Mouse (Mus musculus) thymus, postnatal 10 days (tissue): ENCODE measurements around the gene Supv3l1.

Source experiments
- DNase-seq, 2 experiments: peaks; one replicate each; pipeline ENCODE4 v3.0.0; 2021; ENCODE audit warnings: low spot score in 2 of 2

The Supv3l1 gene

DNA sequence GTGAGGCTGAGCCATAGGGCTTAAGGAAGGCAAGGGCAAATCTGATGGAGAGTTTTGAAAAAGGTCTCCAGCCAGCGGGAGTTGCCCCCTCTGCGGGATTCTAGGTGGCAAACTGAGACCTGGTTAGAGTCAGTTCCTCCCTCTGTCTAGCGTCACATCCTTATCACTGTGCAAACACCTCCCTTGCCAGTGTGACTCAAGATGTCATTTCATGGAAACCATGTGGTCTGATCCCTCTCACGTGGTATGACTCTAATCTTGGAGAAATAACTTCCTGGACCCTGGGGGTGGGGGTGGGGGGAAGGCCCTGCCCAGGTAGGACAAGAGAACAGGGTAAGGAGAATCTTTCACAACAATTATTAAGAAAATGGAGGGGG is 35.9 kb downstream of the Supv3l1 start:
- no peak for DNase-seq

DNA sequence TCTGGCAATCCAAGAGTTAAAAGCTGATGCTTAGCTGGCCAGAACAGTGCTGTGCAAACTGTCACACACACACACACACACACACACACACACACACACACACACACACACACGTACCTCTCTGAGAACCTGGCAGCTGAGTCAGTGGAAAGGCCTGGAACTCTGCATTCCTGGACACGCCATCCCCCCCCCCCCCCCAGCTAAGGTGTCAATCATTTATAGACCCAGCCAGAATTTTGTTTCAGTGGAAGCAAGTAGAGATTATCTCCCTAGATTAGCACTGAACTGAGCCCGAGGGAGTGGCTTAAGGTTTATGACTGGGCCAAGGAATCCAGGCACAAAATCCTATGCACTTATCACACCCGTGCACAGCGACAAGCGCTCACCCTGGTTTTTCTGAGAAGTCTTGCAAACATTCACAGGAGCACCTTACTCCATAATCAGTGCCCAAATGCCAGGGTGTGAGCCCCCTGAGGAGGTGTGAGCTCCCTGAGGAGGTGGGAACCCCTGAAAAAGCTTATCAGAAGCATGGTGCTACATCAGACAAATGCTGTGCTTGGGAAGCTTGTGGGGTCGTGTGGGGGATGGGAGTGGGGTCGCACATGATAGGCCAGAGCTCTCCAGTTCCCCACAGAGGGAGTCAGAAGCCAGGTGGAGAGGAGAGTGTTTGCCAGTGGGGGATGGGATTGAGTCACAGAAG is 36.5 kb downstream of the Supv3l1 start:
- no peak for DNase-seq

DNA sequence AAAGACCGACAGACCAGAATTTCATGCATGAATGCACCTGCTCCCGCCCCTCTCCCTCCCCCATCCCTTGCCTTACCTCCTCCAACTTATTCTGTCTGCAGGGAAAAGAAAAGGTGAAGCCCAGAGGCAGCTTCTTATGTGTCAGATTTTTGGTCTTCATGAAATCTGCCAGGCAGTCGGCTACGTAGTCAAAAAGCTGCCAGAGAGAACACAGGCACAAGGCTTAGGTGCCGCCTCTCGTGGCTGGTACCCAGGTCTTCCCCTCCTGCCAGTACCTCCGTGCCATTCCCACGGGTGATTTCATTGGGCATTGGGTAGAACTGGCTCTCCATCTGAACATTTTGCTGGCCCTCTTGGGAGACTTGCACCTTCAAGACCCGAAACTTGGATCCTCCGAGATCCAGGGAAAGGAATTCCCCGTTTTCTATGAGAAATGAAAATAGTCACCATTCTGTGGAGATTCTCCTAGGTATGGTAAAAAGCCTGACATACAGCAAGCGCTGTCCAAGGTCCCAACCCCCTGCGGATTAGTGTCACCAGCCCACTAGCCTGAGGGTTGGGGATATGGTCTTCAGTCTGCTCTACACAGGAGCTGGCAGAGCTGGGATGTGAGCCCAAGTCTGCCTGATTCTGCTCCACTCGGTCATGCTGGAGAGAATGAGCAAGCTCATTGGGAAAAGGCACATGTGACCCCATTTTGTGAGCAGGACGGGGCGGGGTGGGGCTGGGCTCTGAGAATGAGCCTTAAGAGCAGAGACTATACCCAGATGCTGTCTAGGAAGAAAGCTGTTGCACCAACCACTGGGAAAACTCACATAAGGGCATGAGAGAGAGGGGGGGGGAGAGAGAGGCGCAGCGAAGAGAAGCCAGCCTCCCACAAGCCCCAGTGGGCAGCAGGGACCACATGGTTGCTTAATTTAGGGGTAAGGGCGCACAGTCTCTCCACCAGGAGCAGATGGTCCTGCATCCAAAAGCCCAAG is 37.8 kb downstream of the Supv3l1 start:
- DNase-seq, result no peak

DNA sequence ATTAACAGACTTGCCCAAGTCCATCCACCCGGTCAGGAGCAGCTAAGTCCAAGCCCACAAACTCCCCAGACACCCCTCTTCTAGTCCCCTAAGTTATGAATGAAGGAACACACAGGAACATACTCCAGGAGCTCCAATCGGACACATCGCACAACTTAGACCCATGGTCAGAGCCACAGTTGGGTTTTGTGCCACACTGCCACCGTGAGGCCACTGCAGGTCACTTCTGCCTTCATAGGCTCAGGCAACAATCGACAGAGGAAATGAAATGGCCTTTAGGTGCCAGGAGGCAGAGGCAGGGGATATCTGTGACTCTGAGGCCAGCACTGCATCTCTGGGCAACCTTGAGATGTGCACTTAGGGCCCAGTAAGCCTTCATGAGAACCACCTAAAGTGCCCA is 38.6 kb downstream of the Supv3l1 start:
- DNase-seq, result peak; percentile 7 to 49

DNA sequence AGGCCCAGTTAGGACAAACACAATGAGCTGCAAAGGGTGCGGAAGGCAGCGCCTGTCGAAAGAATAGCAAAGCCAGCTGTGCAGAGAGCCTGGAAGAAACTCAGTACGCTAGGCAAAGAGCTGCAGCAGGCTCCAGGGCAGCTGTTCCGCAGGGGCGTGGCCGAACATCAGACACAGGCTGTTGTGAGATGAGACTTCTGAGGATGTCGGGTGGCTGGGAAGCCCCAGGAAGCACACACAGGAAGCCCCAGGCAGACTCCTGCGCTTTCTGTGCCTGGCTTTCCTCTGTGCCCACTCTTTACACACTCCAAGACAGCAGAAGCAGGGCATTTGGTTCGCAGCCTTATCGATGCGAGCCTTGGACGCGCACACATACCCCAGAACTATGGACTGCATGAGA is 44.6 kb downstream of the Supv3l1 start:
- DNase-seq, result peak; percentile 38 to 52

DNA sequence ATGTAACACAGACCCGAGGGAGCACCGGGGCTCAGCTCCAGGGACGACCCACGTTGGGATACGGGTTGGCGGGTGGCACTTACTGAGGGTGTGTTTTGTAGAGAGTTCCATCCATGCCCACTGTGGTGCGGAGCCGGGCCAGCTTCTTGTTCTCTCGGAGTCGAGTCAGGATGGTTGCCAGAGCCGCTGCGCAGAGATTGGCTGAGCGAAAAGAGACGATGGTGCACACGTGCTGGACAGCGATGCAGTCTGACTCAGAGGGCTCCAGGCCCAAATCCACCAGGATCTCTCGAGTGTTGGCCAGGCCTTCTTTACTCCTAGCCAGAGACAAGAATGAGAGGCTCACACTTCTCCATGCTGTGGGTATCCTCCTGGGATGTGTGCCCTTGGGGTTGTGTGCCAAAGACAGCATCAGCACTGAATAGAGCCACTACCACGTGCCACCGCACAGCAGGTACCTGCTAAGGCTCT is 47.9 kb downstream of the Supv3l1 start:
- DNase-seq, result no peak

DNA sequence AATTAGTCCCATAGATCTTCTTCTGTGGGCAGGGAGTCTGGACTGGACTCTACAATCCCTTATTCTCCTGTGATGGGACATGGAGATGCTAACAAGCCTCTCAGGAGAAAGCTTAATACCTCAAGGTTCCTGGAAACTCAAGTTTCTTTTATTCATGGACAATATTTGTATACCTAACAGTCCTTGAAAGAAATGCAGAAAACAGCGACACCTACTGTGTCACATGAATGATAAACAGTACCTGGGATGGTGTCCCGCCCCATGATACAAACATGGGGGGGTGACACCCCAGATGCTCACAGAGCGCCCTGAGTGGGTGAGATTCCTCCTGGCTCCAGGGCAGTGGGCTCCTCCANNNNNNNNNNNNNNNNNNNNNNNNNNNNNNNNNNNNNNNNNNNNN is 66.5 kb downstream of the Supv3l1 start:
- no peak for DNase-seq

DNA sequence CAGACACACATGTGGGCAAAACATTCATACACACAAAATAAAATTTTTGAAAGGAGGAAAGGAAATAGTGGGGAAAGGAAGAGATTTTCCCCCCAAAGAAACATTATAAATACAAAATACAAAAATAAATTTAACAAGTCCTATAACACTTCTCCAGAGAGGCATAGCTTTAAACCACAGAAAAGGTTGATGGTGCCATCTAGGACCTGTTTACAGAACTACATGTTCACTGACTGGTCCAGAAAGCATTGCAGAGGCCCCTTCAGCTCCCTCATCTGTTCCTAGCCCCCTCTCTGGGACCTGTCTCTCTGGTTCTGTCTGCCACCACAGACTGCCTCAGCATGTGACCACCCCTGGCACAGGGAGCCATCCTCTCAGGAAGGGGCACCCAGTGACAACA is 68.6 kb downstream of the Supv3l1 start:
- DNase-seq, result no peak

DNA sequence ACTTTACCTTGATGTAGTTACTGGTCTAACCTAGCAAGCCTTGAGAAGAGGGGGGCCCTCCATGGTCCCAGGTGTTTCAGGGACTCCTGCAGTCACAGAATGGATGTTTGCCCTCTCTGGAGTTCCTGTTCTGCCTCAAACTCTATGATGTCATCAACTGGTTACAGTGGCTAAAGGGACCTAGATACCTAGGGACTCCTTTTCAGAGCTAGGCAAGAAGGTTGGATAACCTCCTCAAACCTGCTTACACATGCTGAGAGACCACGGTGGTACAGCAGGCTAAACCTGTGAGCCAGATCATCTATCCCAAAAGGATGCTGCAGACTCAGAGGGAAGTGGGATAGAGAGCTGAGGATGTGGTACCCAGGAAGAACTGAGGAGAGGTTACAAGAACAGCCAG is 69.7 kb downstream of the Supv3l1 start, which contains the start of gene Hk1:
Gene Hk1 (minus strand): TSS at position 101 of the 400 bp plus-strand sequence.
- DNase-seq, result no peak
